Mouse (Mus musculus) cerebellum, postnatal 10 days (tissue): ENCODE measurements around the gene Foxl1.

ENCODE experiments used
- DNase-seq, 2 experiments: peaks; one replicate each; pipeline ENCODE4 v3.0.0; 2021; ENCODE audit warnings: mixed read lengths in 2 of 2

Foxl1 gene

DNA sequence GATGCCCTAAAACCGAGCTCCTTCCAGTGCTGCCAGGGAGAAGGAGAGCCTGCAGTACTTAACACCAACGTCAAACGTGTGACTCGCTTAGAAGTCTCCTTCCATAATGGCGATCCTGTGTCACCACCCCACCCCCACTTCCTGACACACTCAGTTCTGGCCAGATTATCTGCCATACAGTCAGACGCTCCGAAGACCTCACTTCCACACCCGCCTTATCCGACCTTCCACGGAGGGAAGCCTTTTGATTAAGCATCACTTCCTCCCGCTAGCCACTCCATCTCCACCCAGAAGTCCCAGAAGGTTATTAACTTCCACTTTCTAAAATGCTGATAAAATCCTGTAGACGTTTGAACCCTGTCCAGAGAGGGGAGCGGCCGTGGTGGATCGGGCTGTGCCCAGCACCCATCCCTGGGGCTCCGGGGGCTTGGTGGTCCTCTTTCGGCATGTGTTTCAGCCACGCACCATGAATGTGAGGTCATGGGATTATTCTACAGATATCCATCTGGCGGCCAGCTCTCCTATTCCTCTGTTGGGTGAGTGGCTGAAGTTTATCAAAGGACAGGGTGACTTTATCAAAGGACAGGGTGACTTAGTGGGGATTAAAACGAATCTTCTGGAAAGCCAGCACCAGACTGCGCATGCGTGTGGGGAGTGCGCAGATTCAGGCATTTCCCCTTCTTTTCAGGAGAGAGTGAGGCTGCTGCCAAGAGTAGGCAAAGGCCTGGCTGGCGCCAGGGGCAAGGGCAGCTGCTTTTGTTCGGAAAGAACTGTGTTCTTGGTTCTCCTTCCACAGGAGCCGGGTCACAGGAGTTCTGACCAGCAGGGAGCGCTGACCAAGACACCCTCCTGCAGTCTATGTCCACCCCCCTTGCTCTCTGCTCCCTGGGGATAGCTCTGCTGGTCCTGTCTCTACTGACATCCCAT is 43.1 kb downstream of the Foxl1 start:
- peak; percentile 12 to 40 for DNase-seq

DNA sequence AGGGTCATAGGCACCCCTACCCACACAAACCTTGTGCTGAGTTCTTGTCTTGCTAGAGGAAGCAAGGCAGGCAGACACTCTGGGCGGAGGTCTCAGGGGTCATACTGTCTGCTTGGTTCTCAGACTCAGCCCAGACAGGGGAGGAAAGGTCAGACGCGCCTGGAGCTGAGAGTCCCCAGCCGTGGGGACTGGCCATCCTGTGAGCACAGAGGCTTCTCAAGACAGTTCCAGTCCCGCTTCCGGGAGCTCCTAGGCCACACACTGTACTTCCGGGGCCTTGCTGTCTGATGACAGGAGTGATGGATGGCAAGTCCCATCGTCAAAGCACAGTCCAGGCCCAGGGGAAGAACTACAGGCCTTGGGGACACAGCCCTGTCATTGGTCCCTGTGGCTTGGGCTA is 44.8 kb downstream of the Foxl1 start:
- DNase-seq = no peak

- DNase-seq = no peak
Measured at GRCm38 (mm10) chr8:121174178-121174577, 46.4 kb downstream of the Foxl1 start.

- no peak for DNase-seq
Measured at GRCm38 (mm10) chr8:121174721-121175539, 47.2 kb downstream of the Foxl1 start.

DNA sequence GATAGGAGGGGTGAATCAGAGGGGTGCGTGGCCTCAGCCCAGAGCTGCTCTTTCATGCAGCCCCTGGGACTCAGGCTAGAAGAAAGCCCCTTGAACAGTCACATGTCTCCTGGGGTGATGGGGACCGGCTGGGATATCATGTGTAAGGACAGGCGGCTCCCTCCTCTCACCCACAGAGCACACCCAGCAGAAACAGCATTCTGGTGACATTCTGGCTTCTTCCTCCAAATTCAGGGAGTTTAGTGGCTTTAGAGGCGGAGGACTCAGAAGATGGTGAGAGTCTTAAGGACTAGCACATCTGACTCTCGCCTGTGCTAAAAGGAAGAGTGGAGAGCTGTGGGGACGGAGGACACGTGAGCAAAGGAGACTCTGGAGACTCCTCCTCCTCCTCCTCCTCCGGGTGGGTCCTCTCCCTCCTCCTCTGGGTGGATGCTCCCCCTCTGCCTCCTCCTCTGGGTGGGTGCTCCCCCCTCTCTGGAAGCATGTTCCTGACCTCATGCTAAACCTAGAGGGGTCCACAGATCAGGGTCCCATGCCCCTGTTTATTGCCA is 47.9 kb downstream of the Foxl1 start:
- DNase-seq = no peak

DNA sequence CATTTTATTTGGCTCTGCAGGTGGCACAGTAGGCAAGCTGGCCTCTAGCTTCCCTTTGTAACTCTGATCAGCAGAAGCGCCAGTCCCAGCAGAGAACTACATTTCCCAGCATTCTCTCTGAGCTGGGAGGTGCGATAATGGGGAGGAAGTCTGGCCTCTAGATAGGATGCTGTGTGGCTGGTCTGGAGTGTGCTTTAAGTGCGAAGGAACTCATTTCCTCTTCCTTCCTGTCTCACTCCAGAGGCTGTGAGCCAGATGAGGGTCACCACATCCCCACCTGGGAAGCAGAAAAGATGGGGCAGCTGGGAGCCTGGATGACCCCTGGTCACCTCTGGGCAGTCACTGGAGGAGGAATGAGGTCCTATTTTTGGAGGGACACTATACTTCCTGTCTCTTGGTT is 48.6 kb downstream of the Foxl1 start:
- DNase-seq = no peak
